Mouse (Mus musculus) ES-Bruce4 (cell line): Measurements from ENCODE around the gene Rps3.

Experiments
- CTCF ChIP-seq: IDR thresholded peaks from one replicate; pipeline ENCODE4 v1.8.1; 2011; ENCODE audit warnings: low read depth, low read length
- EP300 ChIP-seq: IDR thresholded peaks from 2 replicates; pipeline ENCODE4 v1.6.1; 2011; ENCODE audit warnings: low read depth, low read length; ENCODE audit not compliant: insufficient read depth
- POLR2A ChIP-seq: IDR thresholded peaks from one replicate; pipeline ENCODE4 v1.8.1; 2011; ENCODE audit warnings: low read length; ENCODE audit not compliant: insufficient read depth

- TF ChIP-seq CTCF (no peak), POLR2A (no peak), EP300 (no peak)
Measured at GRCm38 (mm10) chr7:99483271-99483923, at the start of gene Rps3.
